In genomic region chr2:27599769-27600167, GRCm38 (mm10) we compare ENCODE assay signal across 15 mouse cellular contexts.
A peak's percentile ranks its signal among the peaks of the same experiment; 100 is the strongest.
DNase-seq lines count a peak whose midpoint lies in the region; ATAC-seq and TF ChIP-seq lines count a peak whose summit lies in the region.
"Had no signal": no experiment of that assay in that cellular context is flagged by ENCODE, and none has a peak within 500 bp of the region (broad histone marks: within the 10 kb centered on the region; RNA-seq: fewer than 3 reads in every experiment).

No protein-coding gene starts in this region.

- TF ChIP-seq POLR2A in kidney, adult 2 months (IDR thresholded peaks at IDR 0.05; ENCODE audit: low read depth, low read length) = no peak

- no peaks in the 10 kb centered on the region for H3K27me3 ChIP-seq in kidney, adult 2 months (replicated peaks; ENCODE audit: control insufficient read depth, insufficient read depth, low read length)
- H3K27me3 ChIP-seq in kidney, embryonic 14.5 days (ENCODE audit: control insufficient read depth, insufficient read depth, low read length) = no peaks in the 10 kb centered on the region
- no peaks in the 10 kb centered on the region for H3K27me3 ChIP-seq in lung, embryonic 15.5 days
- no peaks in the 10 kb centered on the region for H3K27me3 ChIP-seq in intestine, embryonic 15.5 days (replicated peaks)
- no peaks in the 10 kb centered on the region for H3K27me3 ChIP-seq in intestine, postnatal 0 days (replicated peaks; ENCODE audit: control insufficient read depth, insufficient read depth, low read length)
- H3K27me3 ChIP-seq: limb, embryonic 13.5 days; midbrain, embryonic 13.5 days had no signal

- H3K9ac ChIP-seq in kidney, embryonic 14.5 days (ENCODE audit: low read depth, low read length) = no peak overlapping the region
- H3K9ac ChIP-seq in lung, embryonic 15.5 days = no peak overlapping the region
- no peak overlapping the region for H3K9ac ChIP-seq in intestine, embryonic 15.5 days
- H3K9ac ChIP-seq in intestine, postnatal 0 days (ENCODE audit: low read depth, low read length) = no peak overlapping the region
- H3K9ac ChIP-seq: forebrain, embryonic 15.5 days; heart, embryonic 12.5 days; limb, embryonic 13.5 days; midbrain, embryonic 13.5 days had no signal

- no peaks in the 10 kb centered on the region for H3K9me3 ChIP-seq in kidney, embryonic 14.5 days (ENCODE audit: control insufficient read depth, low read length)
- no peaks in the 10 kb centered on the region; the same call in 1 of the 2 replicates for H3K9me3 ChIP-seq in lung, embryonic 15.5 days
- H3K9me3 ChIP-seq in intestine, embryonic 15.5 days = no peaks in the 10 kb centered on the region
- H3K9me3 ChIP-seq in intestine, postnatal 0 days (ENCODE audit: control insufficient read depth) = no peaks in the 10 kb centered on the region
- H3K9me3 ChIP-seq: forebrain, embryonic 15.5 days; limb, embryonic 13.5 days; midbrain, embryonic 13.5 days had no signal

- WGBS in kidney, adult 2 months = 57% methylated on average over 4 of the region's 4 CpGs
- WGBS in kidney, embryonic 14.5 days = 69% methylated on average over 4 of the region's 4 CpGs
- WGBS in lung, embryonic 15.5 days = 76% methylated on average over 4 of the region's 4 CpGs
- WGBS in intestine, embryonic 15.5 days = 77% methylated on average over 4 of the region's 4 CpGs
- WGBS in intestine, postnatal 0 days = 50% methylated on average over 4 of the region's 4 CpGs

- H3K4me3 ChIP-seq in kidney, adult 2 months (ENCODE audit: insufficient read depth, low read depth, low read length) = no peak overlapping the region
- no peak overlapping the region for H3K4me3 ChIP-seq in kidney, embryonic 14.5 days (ENCODE audit: low read length)
- no peak overlapping the region for H3K4me3 ChIP-seq in lung, embryonic 15.5 days
- no peak overlapping the region for H3K4me3 ChIP-seq in intestine, embryonic 15.5 days (replicated peaks)
- H3K4me3 ChIP-seq in intestine, postnatal 0 days (ENCODE audit: low read depth, low read length) = no peak overlapping the region
- H3K4me3 ChIP-seq: embryonic facial prominence, embryonic 10.5 days; forebrain, embryonic 15.5 days; heart, embryonic 12.5 days; limb, embryonic 13.5 days; midbrain, embryonic 13.5 days had no signal

- no peak overlapping the region for H3K4me2 ChIP-seq in kidney, embryonic 14.5 days (replicated peaks; ENCODE audit: low read depth, low read length)
- no peak overlapping the region for H3K4me2 ChIP-seq in lung, embryonic 15.5 days
- H3K4me2 ChIP-seq in intestine, embryonic 15.5 days (replicated peaks) = no peak overlapping the region
- no peak overlapping the region for H3K4me2 ChIP-seq in intestine, postnatal 0 days (replicated peaks; ENCODE audit: low read depth)
- H3K4me2 ChIP-seq: forebrain, embryonic 15.5 days; heart, embryonic 12.5 days; limb, embryonic 13.5 days; midbrain, embryonic 13.5 days had no signal

- H3K36me3 ChIP-seq in kidney, adult 2 months (ENCODE audit: control insufficient read depth, insufficient read depth, low read length) = no peaks in the 10 kb centered on the region
- H3K36me3 ChIP-seq in kidney, embryonic 14.5 days (ENCODE audit: control insufficient read depth, insufficient read depth, low read length) = no peaks in the 10 kb centered on the region
- no peaks in the 10 kb centered on the region for H3K36me3 ChIP-seq in lung, embryonic 15.5 days
- no peaks in the 10 kb centered on the region for H3K36me3 ChIP-seq in intestine, embryonic 15.5 days
- H3K36me3 ChIP-seq in intestine, postnatal 0 days (ENCODE audit: control insufficient read depth, insufficient read depth) = no peaks in the 10 kb centered on the region
- H3K36me3 ChIP-seq: embryonic facial prominence, embryonic 10.5 days; forebrain, embryonic 15.5 days; heart, embryonic 12.5 days; limb, embryonic 13.5 days; midbrain, embryonic 13.5 days had no signal

- TF ChIP-seq CTCF in kidney, adult 2 months (conservative IDR thresholded peaks at IDR 0.05; ENCODE audit: insufficient read depth, insufficient read length, low read depth, low read length) = no peak
- no peak for TF ChIP-seq CTCF in intestine, postnatal 0 days (IDR thresholded peaks at IDR 0.05; ENCODE audit: low read depth)

- no peak for ATAC-seq in kidney, embryonic 14.5 days (ENCODE audit: low FRiP score, low TSS enrichment)
- ATAC-seq in lung, embryonic 15.5 days (ENCODE audit: borderline replicate concordance, extremely low read depth, low FRiP score, low TSS enrichment) = no peak
- peak; percentile 39; the same call in 1 of the 2 replicates for ATAC-seq in intestine, embryonic 15.5 days
- ATAC-seq in intestine, postnatal 0 days = peak; percentile 42
- ATAC-seq: midbrain, embryonic 13.5 days had no signal

- peaks cover 18% of the 10 kb centered on the region for H3K4me1 ChIP-seq in kidney, adult 2 months (ENCODE audit: control insufficient read depth, insufficient read depth, low read length)
- no peaks in the 10 kb centered on the region for H3K4me1 ChIP-seq in kidney, embryonic 14.5 days (ENCODE audit: control insufficient read depth, insufficient read depth, low read length)
- H3K4me1 ChIP-seq in lung, embryonic 15.5 days = peaks cover 28% of the 10 kb centered on the region
- peaks cover 26% of the 10 kb centered on the region; the same call in 1 of the 2 replicates for H3K4me1 ChIP-seq in intestine, embryonic 15.5 days (replicated peaks)
- 0 out of 2 replicates have a peak, but pooled peaks cover 3% of the 10 kb centered on the region for H3K4me1 ChIP-seq in intestine, postnatal 0 days (replicated peaks; ENCODE audit: control insufficient read depth, insufficient read depth, low read length)
- H3K4me1 ChIP-seq: midbrain, embryonic 13.5 days had no signal

- no peak overlapping the region for H3K27ac ChIP-seq in kidney, adult 2 months (ENCODE audit: insufficient read depth, low read depth, low read length)
- H3K27ac ChIP-seq in kidney, embryonic 14.5 days (ENCODE audit: low read depth, low read length) = no peak overlapping the region
- H3K27ac ChIP-seq in lung, embryonic 15.5 days = 0 out of 2 replicates have a peak overlapping the region, but pooled peaks have one; percentile 10
- H3K27ac ChIP-seq in intestine, embryonic 15.5 days = no peak overlapping the region
- no peak overlapping the region for H3K27ac ChIP-seq in intestine, postnatal 0 days (ENCODE audit: low read depth, low read length)
- H3K27ac ChIP-seq: embryonic facial prominence, embryonic 10.5 days; forebrain, embryonic 15.5 days; limb, embryonic 13.5 days; midbrain, embryonic 13.5 days had no signal

- DNase-seq in kidney, adult 2 months = peak; percentile 57
- DNase-seq in lung, postnatal 25 days (ENCODE audit: low spot score) = no peak
- DNase-seq in frontal cortex, postnatal 10 days (ENCODE audit: low spot score in 2 of 2) = no peak
- DNase-seq: gastrocnemius, postnatal 10 days; thymus, adult 2 months; thymus, postnatal 4 days had no signal

Comparison
In these comparisons a context has a peak if more than half of its experiments do, and no peak if none do; other contexts are left out.
1. ATAC-seq: peak in intestine, embryonic 15.5 days (single experiment) and intestine, postnatal 0 days (single experiment); none in kidney, embryonic 14.5 days (single experiment) and lung, embryonic 15.5 days (single experiment).